Mouse (Mus musculus) embryonic facial prominence, embryonic 14.5 days (tissue): ENCODE data around the gene Erg. TPM values are rescaled to one million over a fixed set of nuclear protein-coding genes. Genes with fewer than 3 reads are reported as not detected.

Experiments used
- ATAC-seq: fragments of 200-750 bp; cut with Nextera tagmentation; 2 replicates; pipeline ENCODE4 v1.8.0; 2017; ENCODE audit warnings: low read depth, moderate number of reproducible peaks, moderate TSS enrichment
- DNase-seq: peaks from one replicate; pipeline ENCODE4 v3.0.0-alpha.2; 2015; ENCODE audit warnings: low spot score
- H3K27ac ChIP-seq: fragments of 300-500 bp; sonication (generic); replicated peaks from 2 replicates; pipeline ENCODE4 v1.5.1; 2014; ENCODE audit warnings: low read depth, mild to moderate bottlenecking, low read length, moderate library complexity
- H3K27me3 ChIP-seq: fragments of 300-500 bp; sonication (generic); replicated peaks from 2 replicates; pipeline ENCODE4 v1.6.1; 2014; ENCODE audit warnings: low read length; ENCODE audit not compliant: control insufficient read depth, insufficient read depth
- H3K36me3 ChIP-seq: fragments of 300-500 bp; sonication (generic); 2 replicates; pipeline ENCODE4 v1.6.1; 2014; ENCODE audit warnings: low read length, mixed read lengths; ENCODE audit not compliant: control insufficient read depth, insufficient read depth
- H3K4me1 ChIP-seq: fragments of 300-500 bp; sonication (generic); 2 replicates; pipeline ENCODE4 v1.6.1; 2014; ENCODE audit warnings: antibody characterized with exemption, low read length; ENCODE audit not compliant: control insufficient read depth, insufficient read depth
- H3K4me2 ChIP-seq: fragments of 300-500 bp; sonication (generic); 2 replicates; pipeline ENCODE4 v1.6.1; 2014; ENCODE audit warnings: low read depth, mild to moderate bottlenecking, low read length, moderate library complexity, mixed read lengths
- H3K4me3 ChIP-seq: fragments of 300-500 bp; sonication (generic); 2 replicates; pipeline ENCODE4 v1.5.1; 2014; ENCODE audit warnings: low read depth, mild to moderate bottlenecking, low read length
- H3K9ac ChIP-seq: fragments of 300-500 bp; sonication (generic); 2 replicates; pipeline ENCODE4 v1.6.1; 2014; ENCODE audit warnings: low read depth, mild to moderate bottlenecking, low read length, moderate library complexity, mixed read lengths
- H3K9me3 ChIP-seq: fragments of 300-500 bp; sonication (generic); 2 replicates; pipeline ENCODE4 v1.6.1; 2016; ENCODE audit warnings: low read length; ENCODE audit not compliant: control insufficient read depth
- WGBS: fragments of 180-500 bp; shearing (Covaris S2); extraction: QIAGEN DNeasy Blood & Tissue Kit; methylation state at CpG from one replicate; pipeline ENCODE4 v1.1.7; 2014; 5-methylcytosine and 5-hydroxymethylcytosine counted together
- polyA plus RNA-seq: library from polyadenylated mRNA; unstranded; fragments of >200 nt; fragmentation: Nextera tagmentation; extraction: Ambion mirVana; gene quantifications from 2 replicates; pipeline ENCODE4 v1.2.1, GENCODE M21; 2014

Erg gene
- polyA plus RNA-seq, 1 experiment from 2014 or later, result 8.4 TPM

DNA sequence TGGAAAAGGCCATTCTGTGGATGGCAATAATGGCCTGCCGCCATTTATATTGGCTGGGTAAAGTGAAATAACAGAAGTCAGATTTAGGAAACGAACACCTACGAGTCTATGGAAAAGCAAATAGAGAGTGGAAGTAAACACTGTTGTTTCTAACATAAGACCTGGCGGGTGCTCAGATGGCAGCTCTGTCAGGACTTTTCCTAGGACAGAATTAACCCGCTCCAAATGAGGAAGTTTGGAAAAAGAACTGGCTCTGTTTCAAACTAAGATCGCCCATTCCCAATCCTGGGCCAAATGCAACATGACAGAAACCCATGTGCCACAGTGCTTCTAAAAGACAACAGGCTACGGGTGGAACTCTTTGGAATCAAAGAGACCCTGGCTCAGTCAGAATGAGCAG, 224.4 kb downstream of the Erg start:
- H3K36me3 ChIP-seq, result peaks cover 6% of the 10 kb centered on the region; the same call in 1 of the 2 replicates
- H3K4me2 ChIP-seq, result no peak overlapping the region
- DNase-seq, result no peak
- ATAC-seq, result no peak
- H3K27ac ChIP-seq, result no peak overlapping the region
- H3K9ac ChIP-seq, result no peak overlapping the region
- peaks cover 34% of the 10 kb centered on the region for H3K4me1 ChIP-seq
- 79% methylated on average over 7 of the region's 7 CpGs for WGBS
- H3K9me3 ChIP-seq, result no peaks in the 10 kb centered on the region
- H3K4me3 ChIP-seq, result no peak overlapping the region
- H3K27me3 ChIP-seq, result no peaks in the 10 kb centered on the region

DNA sequence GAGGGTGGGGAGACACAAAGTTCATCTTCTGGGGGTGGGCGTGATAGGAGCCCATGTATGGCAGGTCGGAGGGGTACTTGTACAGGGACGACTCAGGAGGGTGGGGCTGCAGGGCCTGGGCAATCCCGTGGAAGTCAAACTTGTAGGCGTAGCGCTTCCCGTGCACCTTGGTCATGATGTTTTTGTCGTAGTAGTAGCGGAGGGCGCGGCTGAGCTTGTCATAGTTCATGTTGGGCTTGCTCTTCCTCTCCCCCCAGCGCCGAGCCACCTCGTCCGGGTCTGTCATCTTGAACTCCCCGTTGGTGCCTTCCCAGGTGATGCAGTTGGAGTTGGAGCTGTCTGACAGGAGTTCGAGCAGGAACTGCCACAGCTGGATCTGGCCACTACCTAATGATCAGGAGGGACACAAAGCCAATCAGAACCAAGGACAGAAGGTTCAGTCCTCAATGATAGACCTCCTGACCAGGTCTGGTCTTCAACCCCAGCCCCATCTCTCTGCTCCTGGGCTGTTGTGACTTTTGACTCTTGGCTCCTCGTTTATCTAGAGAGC, 225.4 kb downstream of the Erg start:
- H3K9me3 ChIP-seq, result no peaks in the 10 kb centered on the region
- no peak overlapping the region for H3K4me3 ChIP-seq
- no peak overlapping the region for H3K4me2 ChIP-seq
- DNase-seq, result no peak
- H3K4me1 ChIP-seq, result peaks cover 25% of the 10 kb centered on the region
- H3K36me3 ChIP-seq, result peaks cover 6% of the 10 kb centered on the region; the same call in 1 of the 2 replicates
- WGBS, result 94% methylated on average over 18 of the region's 18 CpGs
- H3K27me3 ChIP-seq, result no peaks in the 10 kb centered on the region
- ATAC-seq, result no peak
- no peak overlapping the region for H3K9ac ChIP-seq
- H3K27ac ChIP-seq, result no peak overlapping the region

DNA sequence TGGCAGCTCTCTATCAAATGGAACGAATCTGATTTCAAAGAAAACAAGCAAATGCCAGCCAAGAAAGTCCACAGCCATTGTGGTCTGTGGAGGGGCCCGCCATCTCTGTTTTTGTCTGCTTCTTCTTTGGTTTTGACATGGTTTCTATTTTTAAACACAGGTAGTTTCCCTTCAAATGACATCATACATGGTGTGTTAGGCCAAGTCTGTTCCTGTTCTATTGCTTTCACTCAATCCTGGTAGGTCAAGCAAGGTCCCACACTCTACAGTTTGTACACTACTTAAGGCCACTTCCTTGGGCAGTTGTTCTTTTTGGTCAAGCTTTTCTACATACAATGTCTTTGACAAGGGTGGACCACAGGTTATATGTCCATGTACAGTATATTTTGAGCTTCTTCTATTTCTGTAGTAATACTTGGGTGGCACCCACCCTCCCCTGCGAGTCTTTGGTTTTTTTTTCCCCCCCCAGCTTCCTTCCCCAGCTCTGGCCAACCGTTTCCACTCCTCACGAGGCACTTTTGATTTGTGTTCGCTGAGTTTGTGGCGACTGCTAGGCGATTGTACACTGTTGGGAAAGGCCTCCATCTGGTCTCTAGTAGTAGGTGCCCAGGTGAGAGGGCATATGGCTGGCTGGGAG, 226.1 kb downstream of the Erg start:
- Histone ChIP-seq H3K27me3 (no peaks in the 10 kb centered on the region), H3K4me2 (no peak overlapping the region), H3K36me3 (peaks cover 6% of the 10 kb centered on the region; the same call in 1 of the 2 replicates), H3K27ac (no peak overlapping the region), H3K9me3 (no peaks in the 10 kb centered on the region), H3K4me3 (no peak overlapping the region), H3K4me1 (peaks cover 18% of the 10 kb centered on the region), H3K9ac (no peak overlapping the region)
- DNase-seq, result no peak
- ATAC-seq, result no peak
- WGBS, result 82% methylated on average over 8 of the region's 8 CpGs

GRCm38 (mm10) chr16:95356962-95357955, 229.1 kb downstream of the Erg start:
- 61% methylated on average over 12 of the region's 12 CpGs for WGBS
- ATAC-seq, result peak; percentile 75; the same call in 1 of the 2 replicates
- H3K27ac ChIP-seq, result no peak overlapping the region; the same call in 1 of the 2 replicates

DNA sequence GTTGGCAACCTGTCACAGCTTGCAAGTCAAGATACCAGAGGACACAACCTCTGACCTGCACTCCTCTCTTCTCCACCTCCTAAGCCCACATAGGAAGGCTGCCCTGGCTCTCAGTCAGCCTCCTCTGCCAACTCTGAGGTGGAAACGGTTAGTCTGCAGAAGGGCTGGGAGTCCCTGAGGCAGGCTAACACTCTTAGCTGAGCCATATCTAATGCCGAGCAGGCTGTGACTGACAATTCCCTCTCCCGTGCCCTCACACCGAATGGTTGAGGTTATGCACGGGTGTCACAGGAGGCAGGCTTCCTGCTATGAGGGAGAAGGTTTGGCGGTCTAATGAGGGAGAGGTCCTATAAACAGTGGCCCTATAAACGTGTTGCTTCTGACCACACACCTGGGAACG, 232.6 kb downstream of the Erg start:
- Histone ChIP-seq H3K4me1 (0 out of 2 replicates have a peak, but pooled peaks cover 7% of the 10 kb centered on the region), H3K36me3 (no peaks in the 10 kb centered on the region), H3K27ac (no peak overlapping the region), H3K9me3 (no peaks in the 10 kb centered on the region), H3K4me2 (no peak overlapping the region), H3K4me3 (no peak overlapping the region), H3K27me3 (no peaks in the 10 kb centered on the region), H3K9ac (no peak overlapping the region)
- DNase-seq (peak; percentile 64), ATAC-seq (0 out of 2 replicates have a peak, but pooled peaks have one; percentile 19)
- WGBS, result 52% methylated on average over 8 of the region's 8 CpGs

More at GRCm38 (mm10) chr16:95356962-95357955, 229.1 kb downstream of the Erg start:
- no peaks in the 10 kb centered on the region for H3K27me3 ChIP-seq
- no peak overlapping the region for H3K9ac ChIP-seq
- peaks cover 6% of the 10 kb centered on the region; the same call in 1 of the 2 replicates for H3K36me3 ChIP-seq
- H3K4me1 ChIP-seq, result 0 out of 2 replicates have a peak, but pooled peaks cover 7% of the 10 kb centered on the region
- peak; percentile 70 for DNase-seq
- H3K9me3 ChIP-seq, result no peaks in the 10 kb centered on the region
- no peak overlapping the region for H3K4me2 ChIP-seq
- no peak overlapping the region for H3K4me3 ChIP-seq

DNA sequence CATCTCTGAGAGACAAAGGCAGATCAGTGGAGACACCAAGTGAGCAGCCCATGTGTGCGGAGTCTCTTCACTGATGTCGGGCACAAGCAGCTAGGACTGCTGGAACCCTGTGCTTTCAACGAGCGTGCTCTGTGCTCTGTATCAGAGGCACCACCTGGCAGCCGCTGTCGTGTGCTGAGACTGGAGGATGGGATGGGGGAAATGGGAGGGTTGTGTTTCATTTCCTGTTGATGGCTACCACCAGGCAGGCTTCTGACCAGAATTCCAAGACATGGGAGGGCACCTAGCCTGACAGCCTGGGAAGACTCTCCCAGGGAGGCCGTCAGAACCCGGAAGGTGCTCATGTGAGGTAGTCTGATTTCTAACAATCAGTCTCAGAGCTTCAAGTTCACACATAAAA, 234.1 kb downstream of the Erg start:
- no peaks in the 10 kb centered on the region for H3K27me3 ChIP-seq
- no peak overlapping the region for H3K4me3 ChIP-seq
- H3K9me3 ChIP-seq, result no peaks in the 10 kb centered on the region
- no peaks in the 10 kb centered on the region for H3K36me3 ChIP-seq
- WGBS, result 61% methylated on average over 8 of the region's 8 CpGs
- DNase-seq (no peak), ATAC-seq (no peak)
- no peak overlapping the region for H3K9ac ChIP-seq
- H3K4me2 ChIP-seq, result no peak overlapping the region
- H3K4me1 ChIP-seq, result 0 out of 2 replicates have a peak, but pooled peaks cover 5% of the 10 kb centered on the region
- H3K27ac ChIP-seq, result no peak overlapping the region

GRCm38 (mm10) chr16:95350499-95350898, 235.9 kb downstream of the Erg start:
- ATAC-seq, result peak; percentile 53; the same call in 1 of the 2 replicates

GRCm38 (mm10) chr16:95349745-95350144, 236.6 kb downstream of the Erg start:
- ATAC-seq (no peak), DNase-seq (no peak)
- Histone ChIP-seq H3K4me3 (no peak overlapping the region), H3K4me1 (0 out of 2 replicates have a peak, but pooled peaks cover 5% of the 10 kb centered on the region), H3K9ac (no peak overlapping the region), H3K27ac (no peak overlapping the region), H3K27me3 (no peaks in the 10 kb centered on the region), H3K36me3 (no peaks in the 10 kb centered on the region), H3K4me2 (no peak overlapping the region), H3K9me3 (no peaks in the 10 kb centered on the region)
- WGBS, result 70% methylated on average over 5 of the region's 5 CpGs

More at GRCm38 (mm10) chr16:95350499-95350898, 235.9 kb downstream of the Erg start:
- Histone ChIP-seq H3K27ac (no peak overlapping the region), H3K4me3 (no peak overlapping the region), H3K36me3 (no peaks in the 10 kb centered on the region), H3K4me1 (0 out of 2 replicates have a peak, but pooled peaks cover 5% of the 10 kb centered on the region), H3K9ac (no peak overlapping the region), H3K27me3 (no peaks in the 10 kb centered on the region), H3K4me2 (no peak overlapping the region), H3K9me3 (no peaks in the 10 kb centered on the region)
- peak; percentile 68 for DNase-seq
- WGBS, result 35% methylated on average over 3 of the region's 3 CpGs
